In the genomic region with DNA sequence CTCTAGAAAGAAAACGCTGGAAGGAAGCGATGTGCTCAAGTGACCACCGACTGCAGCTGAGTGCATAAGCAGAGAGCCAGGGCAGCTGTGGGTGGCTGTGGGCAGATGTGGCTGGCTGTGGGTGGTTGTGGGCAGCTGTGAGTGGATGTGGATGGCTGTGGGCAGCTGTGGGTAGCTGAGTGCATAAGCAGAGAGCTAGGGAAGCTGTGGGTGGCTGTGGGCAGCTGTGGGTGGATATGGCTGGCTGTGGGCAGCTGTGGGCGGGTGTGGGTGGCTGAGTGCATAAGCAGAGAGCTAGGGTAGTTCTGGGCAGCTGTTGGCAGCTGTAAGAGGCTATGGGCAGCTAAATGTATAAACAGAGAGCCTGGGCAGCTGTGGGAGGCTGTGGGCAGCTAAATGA, we compare ENCODE assay signal across 16 mouse cellular contexts. TPM values are rescaled to one million over a fixed set of nuclear protein-coding genes. Genes with fewer than 3 reads are reported as not detected.
"Had no signal": no experiment of that assay in that cellular context is flagged by ENCODE, and none has a peak within 500 bp of the region (broad histone marks: within the 10 kb centered on the region; RNA-seq: fewer than 3 reads in every experiment).

No protein-coding gene starts in this region.

- H3K27ac ChIP-seq: kidney, embryonic 15.5 days; liver, embryonic 13.5 days; neural tube, embryonic 13.5 days; stomach, postnatal 0 days had no signal

- H3K9ac ChIP-seq: kidney, embryonic 15.5 days; liver, embryonic 13.5 days; lung, embryonic 14.5 days; neural tube, embryonic 13.5 days had no signal

- H3K4me1 ChIP-seq: kidney, embryonic 15.5 days; liver, embryonic 13.5 days; neural tube, embryonic 13.5 days had no signal

- DNase-seq: kidney, adult 2 months; kidney, postnatal 10 days; kidney, postnatal 36 days; liver, embryonic 13.5 days; lung, embryonic 14.5 days; lung, postnatal 36 days; midbrain, embryonic 14.5 days; thymus, adult 18-20 months; thymus, postnatal 36 days had no signal

- H3K4me2 ChIP-seq: kidney, embryonic 15.5 days; liver, embryonic 13.5 days; lung, embryonic 14.5 days; midbrain, embryonic 11.5 days; neural tube, embryonic 13.5 days had no signal

- ATAC-seq: intestine, postnatal 0 days; lung, postnatal 0 days had no signal

- H3K27me3 ChIP-seq: kidney, embryonic 15.5 days; liver, embryonic 13.5 days; neural tube, embryonic 13.5 days had no signal

- H3K4me3 ChIP-seq: kidney, embryonic 15.5 days; liver, embryonic 13.5 days; neural tube, embryonic 13.5 days had no signal

- H3K9me3 ChIP-seq: kidney, embryonic 15.5 days; liver, embryonic 13.5 days; neural tube, embryonic 13.5 days had no signal

RNA-seq across cellular contexts. Expression of a gene that starts 39.6 kb away (rescaled TPM):
- polyA plus RNA-seq: liver, adult 2 months; liver, embryonic 13.5 days; lung, embryonic 14.5 days had no signal
